Mouse (Mus musculus): ENCODE data around the gene Pard3b.

GRCm38 (mm10) chr1:62254316-62254715 is 615.7 kb downstream of the Pard3b start:
- TF ChIP-seq EP300 (IDR thresholded peaks at IDR 0.05; ENCODE audit: low read depth) = no peak
- TF ChIP-seq CTCF (IDR thresholded peaks at IDR 0.05; ENCODE audit: low read depth) = no peak
